Mouse (Mus musculus) forebrain, embryonic 15.5 days (tissue): ENCODE measurements around the gene Il17c. TPM values are rescaled to one million over a fixed set of nuclear protein-coding genes. Genes with fewer than 3 reads are reported as not detected.

Source experiments
- ATAC-seq: fragments of 200-750 bp; cut with Nextera tagmentation; replicated peaks from 2 replicates; pipeline ENCODE4 v1.8.0; 2017; ENCODE audit warnings: mild to moderate bottlenecking, moderate TSS enrichment, moderate library complexity
- H3K27ac ChIP-seq: fragments of 300-500 bp; sonication (generic); replicated peaks from 2 replicates; pipeline ENCODE4 v1.5.1; 2015; ENCODE audit warnings: mild to moderate bottlenecking, inconsistent platforms
- H3K27me3 ChIP-seq: fragments of 300-500 bp; sonication (generic); 2 replicates; pipeline ENCODE4 v1.6.1; 2015; ENCODE audit warnings: inconsistent platforms
- H3K36me3 ChIP-seq: fragments of 300-500 bp; sonication (generic); 2 replicates; pipeline ENCODE4 v1.6.1; 2015; ENCODE audit warnings: mild to moderate bottlenecking, inconsistent platforms
- H3K4me1 ChIP-seq: fragments of 300-500 bp; sonication (generic); 2 replicates; pipeline ENCODE4 v1.6.1; 2015; ENCODE audit warnings: inconsistent platforms
- H3K4me2 ChIP-seq: fragments of 300-500 bp; sonication (generic); replicated peaks from 2 replicates; pipeline ENCODE4 v1.6.1; 2015; ENCODE audit warnings: mild to moderate bottlenecking, inconsistent platforms
- H3K4me3 ChIP-seq: fragments of 300-500 bp; sonication (generic); 2 replicates; pipeline ENCODE4 v1.5.1; 2015; ENCODE audit warnings: mild to moderate bottlenecking, inconsistent platforms
- H3K9ac ChIP-seq: fragments of 300-500 bp; sonication (generic); replicated peaks from 2 replicates; pipeline ENCODE4 v1.6.1; 2015; ENCODE audit warnings: mild to moderate bottlenecking, inconsistent platforms
- H3K9me3 ChIP-seq: fragments of 300-500 bp; sonication (generic); 2 replicates; pipeline ENCODE4 v1.6.1; 2016; ENCODE audit warnings: inconsistent platforms
- WGBS: fragments of 180-500 bp; shearing (Covaris S2); methylation state at CpG from one replicate; pipeline ENCODE4 v1.1.7; 2015; ENCODE audit warnings: mixed read lengths; 5-methylcytosine and 5-hydroxymethylcytosine counted together
- polyA plus RNA-seq: library from polyadenylated mRNA; unstranded; fragments of >200 nt; fragmentation: Nextera tagmentation; extraction: Ambion mirVana; gene quantifications from 2 replicates; pipeline ENCODE4 v1.2.1, GENCODE M21; 2015

Il17c gene
- polyA plus RNA-seq, 1 experiment from 2014 or later, result not detected

GRCm38 (mm10) chr8:122407678-122408077 lies 14.1 kb upstream of the Il17c start:
- H3K36me3 ChIP-seq, result peaks cover 96% of the 10 kb centered on the region
- H3K27me3 ChIP-seq, result no peaks in the 10 kb centered on the region
- H3K4me1 ChIP-seq, result no peaks in the 10 kb centered on the region
- no peak for ATAC-seq
- H3K9ac ChIP-seq, result no peak overlapping the region
- no peak overlapping the region for H3K27ac ChIP-seq
- WGBS, result 92% methylated on average over 7 of the region's 7 CpGs
- H3K9me3 ChIP-seq, result no peaks in the 10 kb centered on the region
- H3K4me2 ChIP-seq, result no peak overlapping the region
- H3K4me3 ChIP-seq, result no peak overlapping the region

GRCm38 (mm10) chr8:122414311-122414710 lies 7.5 kb upstream of the Il17c start:
- Histone ChIP-seq H3K4me2 (no peak overlapping the region), H3K36me3 (peaks cover 83% of the 10 kb centered on the region), H3K4me3 (no peak overlapping the region), H3K27ac (no peak overlapping the region), H3K27me3 (no peaks in the 10 kb centered on the region), H3K9ac (no peak overlapping the region), H3K9me3 (no peaks in the 10 kb centered on the region), H3K4me1 (no peaks in the 10 kb centered on the region)
- 91% methylated on average over 9 of the region's 9 CpGs for WGBS
- ATAC-seq, result no peak

GRCm38 (mm10) chr8:122415554-122415953 lies 6.3 kb upstream of the Il17c start:
- Histone ChIP-seq H3K27ac (no peak overlapping the region), H3K9ac (no peak overlapping the region), H3K27me3 (no peaks in the 10 kb centered on the region), H3K4me2 (no peak overlapping the region), H3K4me1 (no peaks in the 10 kb centered on the region), H3K4me3 (no peak overlapping the region), H3K36me3 (peaks cover 71% of the 10 kb centered on the region), H3K9me3 (no peaks in the 10 kb centered on the region)
- WGBS, result 92% methylated on average over 6 of the region's 6 CpGs
- ATAC-seq, result no peak

- no peaks in the 10 kb centered on the region for H3K9me3 ChIP-seq
- H3K27me3 ChIP-seq, result no peaks in the 10 kb centered on the region
- H3K4me2 ChIP-seq, result no peak overlapping the region
- no peaks in the 10 kb centered on the region for H3K4me1 ChIP-seq
- H3K4me3 ChIP-seq, result no peak overlapping the region
- H3K36me3 ChIP-seq, result peaks cover 28% of the 10 kb centered on the region
- 60% methylated on average over 9 of the region's 9 CpGs for WGBS
- no peak overlapping the region for H3K9ac ChIP-seq
- no peak overlapping the region for H3K27ac ChIP-seq
- ATAC-seq, result no peak
These were observed 1.8 kb upstream of the Il17c start for GRCm38 (mm10) chr8:122419881-122420555.

- no peaks in the 10 kb centered on the region for H3K27me3 ChIP-seq
- ATAC-seq, result no peak
- no peak overlapping the region for H3K4me3 ChIP-seq
- no peak overlapping the region for H3K4me2 ChIP-seq
- no peaks in the 10 kb centered on the region for H3K4me1 ChIP-seq
- H3K9ac ChIP-seq, result no peak overlapping the region
- H3K36me3 ChIP-seq, result 0 out of 2 replicates have a peak, but pooled peaks cover 3% of the 10 kb centered on the region
- no peaks in the 10 kb centered on the region for H3K9me3 ChIP-seq
- WGBS, result 88% methylated on average over 24 of the region's 24 CpGs
- no peak overlapping the region for H3K27ac ChIP-seq
These were observed 1.4 kb downstream of the Il17c start for GRCm38 (mm10) chr8:122423217-122423616.

GRCm38 (mm10) chr8:122423659-122424058 lies 1.8 kb downstream of the Il17c start:
- no peak overlapping the region for H3K4me3 ChIP-seq
- no peak overlapping the region for H3K9ac ChIP-seq
- WGBS, result 46% methylated on average over 5 of the region's 5 CpGs
- no peak overlapping the region for H3K4me2 ChIP-seq
- no peaks in the 10 kb centered on the region for H3K4me1 ChIP-seq
- H3K9me3 ChIP-seq, result no peaks in the 10 kb centered on the region
- no peaks in the 10 kb centered on the region for H3K36me3 ChIP-seq
- no peaks in the 10 kb centered on the region for H3K27me3 ChIP-seq
- no peak overlapping the region for H3K27ac ChIP-seq
- ATAC-seq, result no peak

GRCm38 (mm10) chr8:122426145-122426544 lies 4.3 kb downstream of the Il17c start:
- WGBS, result 83% methylated on average over 9 of the region's 9 CpGs
- Histone ChIP-seq H3K9me3 (no peaks in the 10 kb centered on the region), H3K9ac (no peak overlapping the region), H3K36me3 (no peaks in the 10 kb centered on the region), H3K4me2 (no peak overlapping the region), H3K4me3 (no peak overlapping the region), H3K27ac (no peak overlapping the region), H3K27me3 (no peaks in the 10 kb centered on the region), H3K4me1 (no peaks in the 10 kb centered on the region)
- no peak for ATAC-seq

- Histone ChIP-seq H3K36me3 (no peaks in the 10 kb centered on the region), H3K4me1 (peaks cover 6% of the 10 kb centered on the region), H3K4me3 (no peak overlapping the region), H3K27ac (no peak overlapping the region), H3K4me2 (no peak overlapping the region), H3K27me3 (no peaks in the 10 kb centered on the region), H3K9ac (no peak overlapping the region), H3K9me3 (no peaks in the 10 kb centered on the region)
- 89% methylated on average over 7 of the region's 7 CpGs for WGBS
- ATAC-seq, result no peak
These were observed 5.8 kb downstream of the Il17c start for GRCm38 (mm10) chr8:122427607-122428006.

GRCm38 (mm10) chr8:122428163-122428562 lies 6.3 kb downstream of the Il17c start:
- Histone ChIP-seq H3K4me1 (peaks cover 11% of the 10 kb centered on the region), H3K9ac (no peak overlapping the region), H3K9me3 (no peaks in the 10 kb centered on the region), H3K4me3 (no peak overlapping the region), H3K27me3 (no peaks in the 10 kb centered on the region), H3K4me2 (no peak overlapping the region), H3K36me3 (no peaks in the 10 kb centered on the region), H3K27ac (no peak overlapping the region)
- ATAC-seq, result no peak
- WGBS, result 91% methylated on average over 9 of the region's 9 CpGs

GRCm38 (mm10) chr8:122430058-122430636 lies 8.3 kb downstream of the Il17c start:
- Histone ChIP-seq H3K9ac (no peak overlapping the region), H3K27me3 (no peaks in the 10 kb centered on the region), H3K9me3 (no peaks in the 10 kb centered on the region), H3K4me3 (no peak overlapping the region), H3K4me1 (peaks cover 11% of the 10 kb centered on the region), H3K27ac (no peak overlapping the region), H3K4me2 (no peak overlapping the region), H3K36me3 (peaks cover 9% of the 10 kb centered on the region)
- WGBS, result 86% methylated on average over 10 of the region's 10 CpGs
- no peak for ATAC-seq

- no peak for ATAC-seq
- Histone ChIP-seq H3K4me1 (peaks cover 11% of the 10 kb centered on the region), H3K27me3 (no peaks in the 10 kb centered on the region), H3K4me3 (no peak overlapping the region), H3K9me3 (no peaks in the 10 kb centered on the region), H3K4me2 (no peak overlapping the region), H3K9ac (no peak overlapping the region), H3K36me3 (peaks cover 14% of the 10 kb centered on the region), H3K27ac (no peak overlapping the region)
- 85% methylated on average over 3 of the region's 3 CpGs for WGBS
These were observed 8.8 kb downstream of the Il17c start for GRCm38 (mm10) chr8:122430646-122431045.

- Histone ChIP-seq H3K4me3 (peak overlapping the region; percentile 35), H3K4me2 (peak overlapping the region; percentile 57), H3K9me3 (no peaks in the 10 kb centered on the region), H3K4me1 (peaks cover 11% of the 10 kb centered on the region), H3K27me3 (no peaks in the 10 kb centered on the region), H3K36me3 (peaks cover 26% of the 10 kb centered on the region), H3K27ac (no peak overlapping the region), H3K9ac (peak overlapping the region; percentile 18; the same call in 1 of the 2 replicates)
- 38% methylated on average over 18 of the region's 18 CpGs for WGBS
- no peak for ATAC-seq
These were observed 10.0 kb downstream of the Il17c start for GRCm38 (mm10) chr8:122431694-122432442.
